Mouse (Mus musculus) forebrain, embryonic 12.5 days (tissue): ENCODE results near the gene Sgsh. TPM values are rescaled to one million over a fixed set of nuclear protein-coding genes. Genes with fewer than 3 reads are reported as not detected.

ENCODE experiments used
- ATAC-seq: fragments of 200-750 bp; cut with Nextera tagmentation; 2 replicates; pipeline ENCODE4 v1.8.0; 2017; ENCODE audit warnings: moderate TSS enrichment; ENCODE audit not compliant: low FRiP score
- H3K27ac ChIP-seq: fragments of 300-500 bp; sonication (generic); 2 replicates; pipeline ENCODE4 v1.5.1; 2016; ENCODE audit warnings: mild to moderate bottlenecking
- H3K27me3 ChIP-seq: fragments of 300-500 bp; sonication (generic); 2 replicates; pipeline ENCODE4 v1.6.1; 2016; ENCODE audit warnings: mild to moderate bottlenecking
- H3K36me3 ChIP-seq: fragments of 300-500 bp; sonication (generic); replicated peaks from 2 replicates; pipeline ENCODE4 v1.6.1; 2016; ENCODE audit warnings: mild to moderate bottlenecking
- H3K4me1 ChIP-seq: fragments of 300-500 bp; sonication (generic); 2 replicates; pipeline ENCODE4 v1.6.1; 2016
- H3K4me2 ChIP-seq: fragments of 300-500 bp; sonication (generic); 2 replicates; pipeline ENCODE4 v1.6.1; 2016; ENCODE audit warnings: mild to moderate bottlenecking, moderate library complexity
- H3K4me3 ChIP-seq: fragments of 300-500 bp; sonication (generic); replicated peaks from 2 replicates; pipeline ENCODE4 v1.5.1; 2016; ENCODE audit warnings: mild to moderate bottlenecking
- H3K9ac ChIP-seq: fragments of 300-500 bp; sonication (generic); 2 replicates; pipeline ENCODE4 v1.6.1; 2016; ENCODE audit warnings: mild to moderate bottlenecking
- H3K9me3 ChIP-seq: fragments of 300-500 bp; sonication (generic); 2 replicates; pipeline ENCODE4 v1.6.1; 2016
- WGBS: fragments of 180-500 bp; shearing (Covaris S2); methylation state at CpG from one replicate; pipeline ENCODE4 v1.1.7; 2016; 5-methylcytosine and 5-hydroxymethylcytosine counted together
- microRNA counts: library from miRNA; unstranded; fragments of <30 nt; microRNA quantifications from one replicate; lab custom pipeline; 2017
- microRNA-seq: library from miRNA; unstranded; fragments of <30 nt; microRNA quantifications from one replicate; pipeline ENCODE4, GENCODE M21; 2017
- polyA plus RNA-seq: library from polyadenylated mRNA; unstranded; fragments of >200 nt; fragmentation: Nextera tagmentation; extraction: Ambion mirVana; gene quantifications from 2 replicates; pipeline ENCODE4 v1.2.1, GENCODE M21; 2016

Gene Sgsh
- polyA plus RNA-seq, 1 experiment from 2014 or later: 4.4 TPM

- Histone ChIP-seq H3K9ac (peak overlapping the region; percentile 97), H3K36me3 (peaks cover 28% of the 10 kb centered on the region), H3K27me3 (peaks cover 20% of the 10 kb centered on the region), H3K9me3 (no peaks in the 10 kb centered on the region), H3K4me1 (peaks cover 27% of the 10 kb centered on the region), H3K27ac (peak overlapping the region; percentile 99), H3K4me3 (peak overlapping the region; percentile 98), H3K4me2 (peak overlapping the region; percentile 73)
- ATAC-seq: no peak; the same call in 1 of the 2 replicates
- WGBS: 2% methylated on average over 31 of the region's 31 CpGs
These were observed 54.9 kb downstream of the Sgsh start for GRCm38 (mm10) chr11:119300246-119300935.

GRCm38 (mm10) chr11:119299391-119300245 lies 55.7 kb downstream of the Sgsh start, which contains the start of gene Eif4a3:
Eif4a3 (minus strand) TSS chr11:119300089.
- H3K27ac ChIP-seq: peak within 1 kb of the TSS; percentile 99
- peak within 1 kb of the TSS; percentile 73 for H3K4me2 ChIP-seq
- peaks cover 15% of the 10 kb centered on the region for H3K27me3 ChIP-seq
- 0% methylated on average over 89 of the region's 89 CpGs for WGBS
- peaks cover 27% of the 10 kb centered on the region for H3K4me1 ChIP-seq
- H3K4me3 ChIP-seq: peak within 1 kb of the TSS; percentile 98
- H3K9me3 ChIP-seq: no peaks in the 10 kb centered on the region
- peak; percentile 97 for ATAC-seq
- H3K36me3 ChIP-seq: peaks cover 35% of the 10 kb centered on the region
- peak within 1 kb of the TSS; percentile 97 for H3K9ac ChIP-seq

GRCm38 (mm10) chr11:119298917-119299316 lies 56.4 kb downstream of the Sgsh start:
- Histone ChIP-seq H3K4me2 (peak overlapping the region; percentile 73), H3K27ac (no peak overlapping the region), H3K9me3 (no peaks in the 10 kb centered on the region), H3K4me1 (peaks cover 27% of the 10 kb centered on the region), H3K9ac (peak overlapping the region; percentile 97), H3K4me3 (peak overlapping the region; percentile 98), H3K36me3 (peaks cover 42% of the 10 kb centered on the region), H3K27me3 (peaks cover 8% of the 10 kb centered on the region)
- no peak for ATAC-seq
- 17% methylated on average over 7 of the region's 7 CpGs for WGBS

GRCm38 (mm10) chr11:119297996-119298395 lies 57.3 kb downstream of the Sgsh start:
- 90% methylated on average over 6 of the region's 6 CpGs for WGBS
- Histone ChIP-seq H3K36me3 (peaks cover 52% of the 10 kb centered on the region), H3K9ac (peak overlapping the region; percentile 97; the same call in 1 of the 2 replicates), H3K4me3 (no peak overlapping the region; the same call in 1 of the 2 replicates), H3K27ac (no peak overlapping the region), H3K9me3 (no peaks in the 10 kb centered on the region), H3K4me2 (peak overlapping the region; percentile 73), H3K4me1 (peaks cover 27% of the 10 kb centered on the region), H3K27me3 (no peaks in the 10 kb centered on the region)
- no peak for ATAC-seq

MicroRNAs encoded within 50 kb of the gene (microRNA counts, 519-probe panel; counts per million panel counts)
- not detected for microRNA mmu-miR-1932 (lab: Ali Mortazavi, UCI)

Small RNA genes lying within 50 kb of the gene (microRNA-seq; reads per million reads assigned to microRNA genes)
- not detected for gene Mir1932

Other genes with a start within 250 kb of the Sgsh start
- 28.0 and 28.1 TPM in 2 replicates for gene Tbc1d16, start 127.0 kb downstream of the Sgsh start, polyA plus RNA-seq
- 20.7 TPM in 2 replicates for gene Ccdc40, start 127.0 kb downstream of the Sgsh start, polyA plus RNA-seq
- 31.6 and 33.3 TPM in 2 replicates for gene Gaa, start 87.6 kb downstream of the Sgsh start, polyA plus RNA-seq
- gene Eif4a3, start 55.4 kb downstream of the Sgsh start, polyA plus RNA-seq: 366 and 368 TPM in 2 replicates
- gene Card14, start 47.8 kb downstream of the Sgsh start, polyA plus RNA-seq: 0.06 and 0.13 TPM in 2 replicates
- gene Slc26a11, start within 50 bp of the Sgsh start, polyA plus RNA-seq: 5.1 and 6.3 TPM in 2 replicates
- 1.9 and 2.0 TPM in 2 replicates for gene Rnf213, start 37.6 kb upstream of the Sgsh start, polyA plus RNA-seq
- gene Endov, start 135.8 kb upstream of the Sgsh start, polyA plus RNA-seq: 23.1 and 23.5 TPM in 2 replicates
- gene Nptx1, start 192.2 kb upstream of the Sgsh start, polyA plus RNA-seq: 4.0 and 4.8 TPM in 2 replicates
- 15.8 and 16.1 TPM in 2 replicates for gene Rptor, start 247.4 kb upstream of the Sgsh start, polyA plus RNA-seq